Mouse (Mus musculus) brown adipose tissue, adult 24 weeks (tissue): ENCODE measurements around the gene Mitd1. TPM values are rescaled to one million over a fixed set of nuclear protein-coding genes. Genes with fewer than 3 reads are reported as not detected.

Experiments
- H3K27ac ChIP-seq: fragments of 200-500 bp; replicated peaks from 2 replicates; pipeline ENCODE4 v1.5.1; 2012; ENCODE audit warnings: low read depth, mild to moderate bottlenecking, low read length
- H3K4me1 ChIP-seq: fragments of 200-500 bp; 2 replicates; pipeline ENCODE4 v1.6.1; 2012; ENCODE audit warnings: low read length, mixed read lengths; ENCODE audit not compliant: control insufficient read depth, insufficient read depth, insufficient read length
- H3K4me3 ChIP-seq: fragments of 200-500 bp; 2 replicates; pipeline ENCODE4 v1.5.1; 2012; ENCODE audit warnings: low read depth, mild to moderate bottlenecking, low read length, moderate library complexity; ENCODE audit not compliant: insufficient read depth
- polyA plus RNA-seq: library from polyadenylated mRNA; stranded (reverse); fragments of >200 nt; gene quantifications from 2 replicates; pipeline ENCODE4 v1.2.4, GENCODE M21; 2012; ENCODE audit not compliant: missing spikeins, insufficient read depth, insufficient read length

The Mitd1 gene
- polyA plus RNA-seq, 1 experiment = 12.8 TPM

- H3K4me3 ChIP-seq = no peak overlapping the region
- no peaks in the 10 kb centered on the region for H3K4me1 ChIP-seq
- no peak overlapping the region for H3K27ac ChIP-seq
These were observed 58.5 kb downstream of the Mitd1 start for GRCm38 (mm10) chr1:37831681-37832080.

Other genes with a start within 250 kb of the Mitd1 start
- gene 2010300C02Rik, start 170.3 kb downstream of the Mitd1 start, polyA plus RNA-seq = not detected in 2 replicates
- gene Tsga10, start 24.0 kb downstream of the Mitd1 start, polyA plus RNA-seq = 6.1 and 8.5 TPM in 2 replicates
- 29.3 and 30.5 TPM in 2 replicates for gene Lipt1, start 18.7 kb downstream of the Mitd1 start, polyA plus RNA-seq
- gene Mrpl30, start 66 bp upstream of the Mitd1 start, polyA plus RNA-seq = 718 and 851 TPM in 2 replicates
- not detected in 2 replicates for gene Lyg2, start 26.1 kb upstream of the Mitd1 start, polyA plus RNA-seq
- gene Lyg1, start 67.3 kb upstream of the Mitd1 start, polyA plus RNA-seq = not detected in 2 replicates
- 56.9 and 63.9 TPM in 2 replicates for gene Txndc9, start 107.5 kb upstream of the Mitd1 start, polyA plus RNA-seq
- gene Eif5b, start 107.6 kb upstream of the Mitd1 start, polyA plus RNA-seq = 27.9 and 35.8 TPM in 2 replicates
- gene Rev1, start 239.4 kb upstream of the Mitd1 start, polyA plus RNA-seq = 8.8 and 11.0 TPM in 2 replicates